Mouse (Mus musculus): ENCODE data around the gene Tlr7.

DNA sequence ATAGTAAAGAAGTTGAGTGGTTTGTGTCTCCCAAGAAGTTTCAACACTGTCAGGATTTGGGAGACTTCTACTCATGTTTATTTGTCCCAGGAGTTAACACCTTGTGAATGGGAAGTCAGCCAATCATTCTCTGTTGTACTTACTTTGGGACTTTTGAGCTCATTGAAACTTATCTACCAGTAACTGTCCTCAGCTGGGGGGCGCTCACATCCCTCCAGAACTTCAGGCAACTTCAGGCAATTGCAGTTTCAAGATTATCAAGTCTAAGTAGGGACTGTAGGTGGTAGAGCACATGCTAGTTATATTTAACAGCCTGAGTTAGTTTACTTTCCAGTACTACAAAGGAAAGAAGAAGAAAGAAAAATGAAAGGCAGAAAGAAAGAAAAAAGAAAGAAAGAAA lies 6.6 kb downstream of the Tlr7 start:
- TF ChIP-seq CTCF (IDR thresholded peaks at IDR 0.05) (no peak), EP300 (IDR thresholded peaks at IDR 0.05) (no peak)
